Mouse (Mus musculus) adrenal gland, adult 8-10 months (tissue): ENCODE results near the gene Gm20388. TPM values are rescaled to one million over a fixed set of nuclear protein-coding genes. Genes with fewer than 3 reads are reported as not detected.
"Not testable (repeated sequence)": the region's sequence is repeated elsewhere in the genome, so short reads cannot be mapped to it uniquely, and the experiment has no call there.

Experiments used
- DNase-seq: peaks from one replicate; pipeline ENCODE4 v3.0.0; 2022
- total RNA-seq, 4 experiments: library from RNA; stranded (reverse); gene quantifications; 2 replicates each; pipeline ENCODE4 v1.2.4; 2022

Gene Gm20388
- total RNA-seq, 4 experiments from 2014 or later = 1.7 to 16.9 (median 5.8) TPM

DNA sequence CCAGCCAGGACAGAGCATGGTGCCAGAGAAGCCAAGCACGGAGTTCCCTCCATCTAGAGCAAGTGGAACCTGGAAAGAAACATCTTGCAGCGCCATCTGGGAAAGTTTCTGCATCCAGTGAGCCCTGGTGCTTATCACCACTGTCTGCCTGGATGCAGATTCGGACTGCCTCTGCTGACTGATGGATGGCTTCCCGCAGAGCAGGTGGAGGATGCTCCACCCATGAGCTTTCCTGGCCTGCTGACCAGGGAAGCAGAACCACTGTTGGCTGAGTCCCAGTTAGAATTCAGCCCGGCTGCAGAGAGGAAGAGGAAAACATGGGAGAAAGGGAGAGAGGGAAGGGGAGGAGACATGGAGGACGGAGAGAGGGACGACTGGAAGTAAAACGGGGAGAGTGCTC lies 777.1 kb downstream of the Gm20388 start:
- no peak for DNase-seq

DNA sequence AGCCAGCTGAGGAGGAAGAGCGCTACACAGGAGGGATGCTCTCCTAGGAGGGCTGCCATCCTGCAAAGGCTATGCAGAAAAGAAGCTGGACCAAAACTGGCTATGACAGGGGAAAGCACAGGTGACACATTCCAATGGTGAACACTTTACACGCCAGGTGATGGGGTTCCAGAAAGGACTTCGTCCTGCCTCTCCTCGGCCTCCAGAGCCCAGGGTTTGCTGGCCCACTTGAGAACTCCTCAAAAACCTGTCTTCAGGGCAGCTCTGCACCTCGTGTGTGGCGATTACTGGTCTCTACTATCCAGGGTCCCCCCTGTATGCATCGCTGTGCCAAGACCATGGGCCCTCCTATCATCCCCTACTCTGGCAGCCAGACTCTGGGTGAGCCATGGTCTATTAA lies 777.9 kb downstream of the Gm20388 start:
- no peak for DNase-seq

DNA sequence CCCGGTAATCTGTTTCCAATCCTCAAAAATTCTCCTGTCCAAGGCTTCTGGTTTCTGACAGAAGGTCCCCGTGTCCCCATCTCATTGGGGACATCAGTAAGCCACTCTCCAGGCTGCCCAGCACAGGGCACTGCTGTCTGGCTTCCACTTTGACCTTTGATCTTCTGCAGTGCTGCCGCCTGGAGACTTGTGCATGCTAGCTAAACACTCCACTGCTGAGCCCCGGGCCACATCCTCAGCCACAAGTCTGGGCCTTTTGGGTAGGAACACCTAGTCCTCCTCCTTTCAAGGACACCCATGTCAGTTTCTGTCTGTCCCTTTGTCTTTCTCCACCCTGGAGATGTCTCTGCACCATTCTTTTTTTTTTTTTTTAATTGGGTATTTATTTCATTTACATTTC lies 782.3 kb downstream of the Gm20388 start:
- no peak for DNase-seq

DNA sequence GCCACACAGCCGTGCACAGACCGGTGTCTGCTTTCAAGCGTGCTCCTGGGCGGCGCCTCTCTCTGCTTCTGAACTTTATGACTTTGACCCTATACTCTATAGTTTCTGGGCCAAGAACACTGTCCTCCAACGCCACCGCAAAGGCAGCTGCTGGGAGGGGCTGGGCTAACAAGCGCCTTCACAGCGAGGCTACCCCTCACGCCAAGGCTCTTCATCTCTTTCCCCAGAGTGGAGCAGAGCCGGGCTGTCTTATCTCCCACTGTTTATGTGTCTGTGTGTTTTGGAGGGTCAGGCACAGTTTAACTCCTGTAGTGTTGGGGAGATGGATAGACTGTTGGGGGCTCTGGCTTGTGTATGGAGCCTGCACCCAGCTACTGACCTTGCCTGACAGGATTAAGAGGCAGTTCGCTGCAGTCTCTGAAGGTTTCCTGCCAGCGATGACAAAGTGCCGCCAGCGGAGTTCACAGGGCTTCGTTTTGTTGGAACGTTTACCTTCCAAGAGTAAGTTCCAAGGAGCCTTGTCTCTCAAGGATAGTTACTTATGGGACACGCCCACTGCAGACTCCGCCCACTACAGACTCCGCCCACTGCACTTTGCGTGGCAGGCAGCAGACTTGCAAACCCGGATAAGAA lies 783.3 kb downstream of the Gm20388 start:
- no peak for DNase-seq

DNA sequence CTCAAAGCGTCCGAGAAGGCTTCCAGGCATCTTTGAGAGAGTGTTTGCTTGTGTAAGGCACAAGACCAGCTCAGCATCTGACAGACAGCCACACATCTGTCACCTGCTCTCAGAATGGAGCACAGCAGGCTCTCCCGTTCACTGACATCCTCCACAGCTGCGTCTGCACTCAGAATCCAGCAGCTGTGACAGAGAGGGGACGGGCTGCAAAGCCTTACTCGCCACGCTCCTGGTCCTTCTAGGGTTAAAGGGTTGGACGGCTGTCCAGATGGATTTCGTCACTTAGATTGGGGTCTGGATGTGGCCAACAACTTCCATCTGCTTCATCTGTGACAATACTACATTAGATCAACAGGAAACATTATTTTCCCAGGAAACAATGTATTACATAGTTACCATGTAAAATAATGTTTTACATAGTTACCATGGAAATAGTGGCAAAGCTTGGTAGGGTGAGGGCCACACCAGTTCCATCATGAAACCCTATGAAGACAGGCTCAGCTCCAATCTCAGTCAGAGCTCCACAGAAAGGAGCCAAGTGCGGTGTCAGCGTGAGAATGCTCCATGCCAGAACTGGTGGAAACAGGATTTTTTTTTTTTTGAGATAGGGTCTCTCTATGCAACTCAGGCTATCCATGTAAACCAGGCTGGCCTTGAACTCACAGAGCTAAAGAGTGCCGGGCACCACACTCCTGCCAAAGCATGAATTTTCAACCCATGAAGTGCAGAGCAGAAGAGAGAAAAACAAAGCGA lies 785.9 kb downstream of the Gm20388 start:
- DNase-seq = no peak

DNA sequence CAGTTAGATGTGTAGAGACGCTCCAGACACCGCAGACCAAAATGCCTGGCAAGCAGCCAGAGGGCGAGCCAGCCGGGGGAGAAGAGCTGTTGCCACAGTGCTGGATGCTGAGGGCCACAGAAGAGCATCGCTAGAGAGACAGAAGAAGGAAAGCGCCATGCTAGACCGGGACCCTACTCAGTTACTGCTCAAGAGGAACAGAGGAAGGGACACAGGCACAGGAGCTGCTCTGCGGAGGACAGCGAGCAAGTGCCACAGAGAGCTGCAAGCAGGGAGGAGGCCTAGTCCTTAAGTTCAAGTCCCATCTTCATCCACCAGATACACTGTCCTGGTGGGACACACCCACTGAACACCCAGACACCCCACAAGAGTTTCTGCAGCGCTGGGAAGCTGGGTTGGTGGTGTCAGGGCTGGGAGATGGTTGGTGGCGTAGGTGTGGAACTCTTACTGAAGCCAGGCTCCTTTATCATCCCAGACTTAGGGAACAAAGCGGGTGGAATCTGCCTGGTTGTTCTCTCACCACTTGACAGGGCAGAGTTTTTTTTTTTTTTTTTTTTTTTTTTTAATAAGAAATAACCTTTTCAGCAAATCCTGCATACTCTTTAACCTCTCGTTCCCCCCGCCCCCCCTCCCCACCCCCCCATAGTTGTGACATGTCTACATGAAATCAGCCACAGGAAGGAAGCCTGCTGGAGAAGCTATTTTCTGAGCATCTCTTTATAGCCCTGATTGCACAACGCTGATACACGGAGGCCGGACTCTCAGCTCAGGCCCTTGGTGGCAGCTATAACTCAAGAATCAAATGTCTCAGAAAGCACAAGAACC lies 786.7 kb downstream of the Gm20388 start:
- no peak for DNase-seq

DNA sequence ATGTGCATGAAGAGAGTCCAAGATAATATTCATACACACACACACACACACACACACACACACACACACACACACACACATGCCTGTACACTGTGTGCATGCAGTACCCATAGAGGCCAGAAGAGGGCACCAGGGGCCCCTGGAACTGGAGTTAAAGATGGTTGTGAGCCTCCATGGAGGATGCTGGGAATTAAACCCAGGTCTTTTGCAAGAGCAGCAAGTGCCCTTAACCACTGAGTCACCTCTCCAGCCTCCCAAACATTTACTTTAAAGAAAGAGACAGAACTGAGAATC lies 787.3 kb downstream of the Gm20388 start:
- no peak for DNase-seq

DNA sequence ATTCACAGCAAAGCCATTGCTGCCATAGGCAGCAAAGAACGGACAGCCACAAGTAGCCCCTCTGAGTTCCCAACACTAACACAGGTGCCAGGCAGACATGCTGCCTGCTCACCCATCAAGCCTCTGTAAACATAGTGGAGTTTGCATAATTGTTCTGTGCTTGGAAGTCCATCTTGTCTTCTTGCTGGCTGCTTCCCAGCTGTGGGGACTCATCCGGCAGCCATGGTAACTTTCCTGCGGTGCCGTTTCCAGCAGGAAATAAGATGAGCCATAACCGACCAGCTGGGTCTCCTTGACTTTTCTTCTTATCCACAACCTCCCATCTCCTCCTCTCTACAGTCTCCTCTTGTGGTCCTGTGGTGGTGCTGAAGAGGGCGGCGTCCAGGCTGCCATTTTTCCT lies 787.8 kb downstream of the Gm20388 start:
- DNase-seq = no peak

DNA sequence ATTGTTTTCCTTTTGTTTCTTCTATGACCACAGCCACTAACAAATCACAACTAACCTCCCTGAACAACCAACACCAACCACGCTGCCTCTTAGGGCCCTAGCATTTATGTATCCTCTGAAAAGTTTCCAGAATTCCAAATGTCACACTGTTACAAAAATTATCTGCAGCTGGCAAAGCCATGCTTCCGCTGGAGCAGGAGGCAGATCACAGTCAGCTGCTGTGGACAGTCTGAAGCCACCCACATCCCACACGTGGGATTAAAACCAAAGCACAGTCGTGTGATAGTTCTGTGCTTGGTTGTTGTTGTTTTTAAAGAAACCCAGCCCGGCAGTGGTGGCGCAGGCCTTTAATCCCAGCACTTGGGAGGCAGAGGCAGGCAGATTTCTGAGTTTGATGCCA lies 788.4 kb downstream of the Gm20388 start:
- no peak for DNase-seq

DNA sequence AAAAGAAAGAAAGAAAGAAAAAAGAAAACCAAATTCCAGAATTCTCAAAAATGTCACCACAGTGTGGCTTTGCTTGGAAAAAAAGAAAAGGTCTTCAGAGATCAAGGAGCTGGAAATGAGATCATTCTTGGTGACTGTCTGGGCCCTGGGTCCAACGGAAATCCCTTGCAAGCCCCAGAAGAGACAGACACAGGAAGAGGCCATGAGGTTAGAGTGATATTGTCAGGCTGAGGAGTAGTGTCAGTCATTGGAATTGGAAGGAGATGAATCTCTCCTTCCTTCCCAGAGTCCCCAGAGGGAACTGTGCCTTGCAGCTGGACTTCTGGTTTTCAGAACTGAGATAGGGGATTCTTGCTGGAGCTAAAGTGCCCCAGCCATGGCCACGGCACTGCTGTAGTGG lies 788.9 kb downstream of the Gm20388 start:
- DNase-seq = no peak

DNA sequence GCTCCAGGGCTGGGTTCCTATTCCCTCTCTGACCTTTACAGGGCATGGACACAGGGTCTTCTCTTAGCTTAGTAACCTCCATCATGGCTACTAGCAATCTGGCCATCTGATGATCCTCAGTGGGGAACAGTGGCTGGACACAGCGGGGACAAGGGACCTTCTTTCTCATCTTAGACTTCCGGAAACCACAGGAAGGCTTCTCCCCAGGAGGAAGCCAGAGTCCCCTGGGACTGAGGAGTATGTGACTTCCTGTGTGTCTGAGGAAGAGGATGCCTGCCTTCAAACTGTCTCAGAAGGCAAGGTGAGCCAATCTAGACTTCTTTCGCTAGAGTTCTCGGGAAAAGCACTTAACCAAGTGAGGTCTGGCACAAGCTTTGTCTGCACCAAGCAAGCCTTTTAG lies 789.4 kb downstream of the Gm20388 start:
- no peak for DNase-seq

DNA sequence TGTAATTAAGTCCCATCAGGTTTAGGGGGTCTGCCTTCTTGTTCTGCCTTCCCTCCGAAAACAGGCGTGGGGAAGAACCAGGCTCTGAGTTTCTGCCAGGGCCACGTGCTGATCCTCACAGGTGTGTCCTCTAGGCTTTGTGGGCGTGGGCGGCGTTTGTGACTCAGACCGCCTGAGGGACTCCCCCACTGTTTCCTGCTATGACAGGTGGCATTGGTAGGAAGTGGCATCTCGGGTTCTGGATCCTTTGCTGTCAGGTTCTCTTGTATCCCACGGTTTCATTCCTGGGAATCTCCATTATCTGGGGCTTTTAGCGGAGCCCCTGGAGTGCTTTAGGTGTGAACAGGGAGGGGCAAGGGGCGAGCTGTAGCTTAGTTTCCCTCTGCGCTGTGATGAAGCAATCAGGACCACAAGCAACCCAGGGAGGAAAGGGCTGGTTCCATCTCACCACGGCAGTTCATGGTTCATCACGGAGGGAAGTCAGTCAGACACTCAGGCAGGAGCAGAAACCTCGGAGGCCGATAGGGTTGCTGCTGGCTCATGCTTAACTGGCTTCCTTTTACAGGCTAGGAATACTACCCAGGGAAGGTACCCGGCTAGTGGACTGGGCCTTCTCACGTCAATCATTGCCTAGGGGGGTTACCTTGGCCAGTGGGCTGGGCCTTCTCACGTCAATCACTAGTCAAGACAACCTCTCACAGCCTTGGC lies 791.3 kb downstream of the Gm20388 start:
- DNase-seq = no peak

DNA sequence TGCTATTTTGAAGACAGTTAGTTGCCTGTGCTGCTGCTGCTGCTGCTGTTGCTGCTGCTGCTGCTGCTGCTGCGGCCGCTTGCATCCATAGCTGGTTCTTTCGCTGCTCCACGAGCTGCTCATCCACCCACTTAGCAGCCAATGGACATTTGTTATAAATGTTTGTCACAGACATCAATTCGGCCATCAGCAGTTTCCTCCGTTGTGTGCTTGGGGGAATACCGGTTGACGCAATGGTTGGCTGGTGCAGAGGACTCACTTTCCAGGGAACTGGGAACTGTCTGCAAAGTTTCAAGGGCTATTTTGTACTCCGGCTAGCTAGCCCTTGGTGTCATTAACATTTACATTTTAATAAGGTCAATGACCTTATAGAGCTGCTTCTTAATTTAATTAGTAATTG lies 793.6 kb downstream of the Gm20388 start:
- DNase-seq = no peak

DNA sequence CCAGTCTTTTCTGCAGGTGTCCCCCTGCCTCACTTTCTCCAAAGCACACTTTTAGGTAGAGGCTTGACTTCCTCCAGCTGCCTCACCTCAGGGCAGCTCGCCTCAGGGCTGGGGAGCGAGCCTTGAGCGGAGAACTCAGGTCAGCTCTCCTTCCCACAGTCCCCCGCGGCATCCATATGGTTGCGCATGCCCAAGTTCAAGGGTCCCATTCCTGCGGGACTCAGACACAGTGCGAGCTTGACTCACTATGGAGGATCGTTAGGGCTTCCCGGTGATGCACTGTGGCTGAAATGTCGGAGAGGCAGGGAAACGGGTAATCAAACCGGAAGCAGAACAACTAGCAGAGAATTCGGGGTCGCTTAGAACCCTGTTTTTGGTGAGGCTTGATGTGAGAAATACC lies 794.5 kb downstream of the Gm20388 start:
- DNase-seq = no peak

DNA sequence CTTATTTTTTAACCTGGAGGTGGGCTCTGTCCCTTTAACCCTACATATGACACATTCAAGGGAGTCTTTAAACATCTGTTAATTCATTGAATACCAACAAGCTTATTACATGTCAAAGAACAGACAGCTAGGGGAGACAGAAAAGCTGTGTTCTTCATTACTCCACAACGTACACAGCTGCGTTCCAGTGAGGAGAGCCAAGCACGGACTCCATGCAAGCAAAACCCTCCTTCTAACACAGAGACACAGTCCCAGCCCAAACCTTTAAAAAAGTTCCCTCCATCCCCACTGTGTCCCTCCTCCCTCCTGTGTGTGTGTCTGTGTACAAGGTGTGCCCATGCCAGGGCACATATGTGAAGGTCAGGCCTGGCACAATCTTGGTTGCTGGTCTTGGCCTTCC lies 795.6 kb downstream of the Gm20388 start:
- no peak for DNase-seq

DNA sequence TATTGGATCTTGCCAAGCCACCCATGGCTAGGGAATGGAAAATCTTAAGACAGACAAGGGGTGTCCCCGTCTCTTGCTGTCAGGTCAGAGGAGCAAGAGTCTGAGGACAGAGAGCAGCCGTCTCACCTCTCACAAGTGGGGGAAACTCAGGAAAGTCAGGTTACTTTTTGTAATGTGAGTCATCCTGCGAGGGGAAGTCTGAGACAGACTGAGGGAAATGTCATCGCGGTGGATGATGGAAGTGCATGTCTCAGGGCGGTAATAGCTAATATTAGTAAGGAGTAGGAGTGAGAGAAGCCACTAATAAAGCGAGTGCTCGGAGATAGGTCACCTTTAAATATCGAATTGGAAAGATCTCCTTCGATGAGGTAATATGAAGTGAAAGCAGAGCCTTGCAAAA lies 798.5 kb downstream of the Gm20388 start:
- DNase-seq = no peak

DNA sequence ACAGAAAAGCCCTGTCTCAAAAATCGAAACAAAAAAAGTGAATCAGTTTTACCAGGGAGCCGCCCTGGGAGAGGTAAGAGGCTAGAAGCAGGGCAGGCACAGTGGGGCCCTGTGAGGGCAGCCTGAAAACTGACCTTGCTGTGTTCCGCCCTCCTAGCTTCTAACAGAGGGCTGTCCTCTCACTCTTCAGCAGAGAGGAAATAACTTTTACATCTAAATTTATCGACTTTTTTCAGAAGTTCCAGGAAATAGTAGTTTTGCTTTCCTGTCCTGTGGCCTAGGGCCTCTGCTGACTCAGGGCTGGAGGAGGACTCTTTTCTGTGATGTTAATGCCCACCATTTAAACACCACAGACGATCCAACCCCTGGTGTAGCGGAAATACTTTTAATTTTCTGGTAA lies 804.6 kb downstream of the Gm20388 start:
- no peak for DNase-seq

DNA sequence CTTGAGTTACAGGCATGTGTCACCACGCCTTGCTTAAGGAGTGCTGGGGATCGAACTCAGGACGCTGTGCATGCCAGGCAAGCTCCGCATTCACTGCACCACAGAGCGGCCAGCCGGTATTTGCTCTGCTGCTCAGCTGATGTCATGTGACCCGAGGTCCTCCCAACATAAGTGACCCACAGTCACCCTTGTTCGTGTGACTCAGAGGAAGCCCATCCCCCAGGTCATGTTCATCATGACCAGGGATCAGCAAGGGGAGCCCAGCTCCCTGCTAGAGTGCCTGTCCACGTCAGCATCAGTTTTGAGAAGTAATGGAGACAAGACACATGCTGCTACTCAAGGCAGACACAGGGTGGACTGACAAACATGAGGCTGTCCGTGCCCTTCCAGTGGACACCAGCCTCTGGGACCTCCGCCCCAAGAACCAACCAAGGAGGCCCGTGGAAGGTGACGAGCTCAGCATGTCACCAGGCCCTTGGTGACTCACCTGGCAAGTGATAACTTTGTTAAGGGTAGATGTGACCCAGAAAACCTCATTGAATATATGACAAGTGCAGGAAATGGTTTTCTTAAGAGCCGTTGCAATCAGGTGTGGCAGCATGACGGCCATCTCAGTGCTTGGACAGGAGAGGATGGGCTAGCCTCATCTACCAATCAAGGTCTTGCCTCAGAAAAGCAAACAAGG lies 805.5 kb downstream of the Gm20388 start:
- no peak for DNase-seq

DNA sequence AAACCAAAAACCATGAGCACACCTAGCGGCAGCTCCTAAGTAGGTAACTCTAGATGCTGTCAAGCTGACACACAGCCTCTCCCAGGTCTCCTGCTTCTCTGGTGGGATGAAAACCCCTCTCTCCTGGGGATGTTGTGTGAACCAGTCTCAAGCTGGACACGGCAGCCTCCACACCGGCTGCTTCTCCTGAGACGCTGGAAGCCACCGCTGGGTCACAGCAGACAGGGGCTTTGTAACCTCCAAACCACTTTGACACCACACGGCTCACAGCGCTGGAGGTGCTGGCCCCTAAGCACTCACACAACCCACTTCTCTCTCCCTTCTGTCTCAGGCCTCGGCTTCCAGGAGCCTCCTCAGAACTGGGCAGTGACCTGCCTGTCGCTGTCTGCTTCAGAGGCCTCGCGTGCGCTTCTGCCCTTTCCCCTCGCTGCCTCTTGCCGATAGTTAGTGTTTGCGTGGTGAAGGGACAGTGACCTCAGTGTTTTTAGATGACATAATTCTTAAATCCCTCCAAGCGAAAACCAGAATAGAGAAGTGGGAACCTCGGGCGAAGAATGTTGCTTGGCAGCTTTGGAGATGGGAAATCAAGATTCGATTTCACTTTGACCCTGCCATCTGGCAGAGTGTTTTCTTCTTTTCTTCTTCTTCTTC lies 809.1 kb downstream of the Gm20388 start:
- no peak for DNase-seq

DNA sequence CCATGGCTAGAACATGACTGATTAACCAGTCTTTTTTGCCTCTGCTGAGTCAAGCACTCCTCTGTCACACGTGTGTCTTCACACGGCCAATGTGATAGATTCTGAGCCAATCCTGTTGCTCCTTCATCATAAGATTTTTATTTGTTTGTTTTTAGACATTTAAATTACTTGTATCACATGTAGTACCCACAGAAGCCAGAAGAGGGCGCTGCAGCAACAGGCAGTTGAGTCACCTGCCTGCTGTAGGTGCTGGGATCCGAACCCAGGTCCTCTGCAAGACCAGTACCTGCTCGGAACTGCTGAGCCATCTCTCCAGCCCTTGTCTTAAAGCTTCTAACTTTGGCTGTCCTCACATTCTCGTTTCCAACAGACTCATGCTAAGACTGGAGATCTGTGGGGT lies 812.4 kb downstream of the Gm20388 start:
- no peak for DNase-seq

DNA sequence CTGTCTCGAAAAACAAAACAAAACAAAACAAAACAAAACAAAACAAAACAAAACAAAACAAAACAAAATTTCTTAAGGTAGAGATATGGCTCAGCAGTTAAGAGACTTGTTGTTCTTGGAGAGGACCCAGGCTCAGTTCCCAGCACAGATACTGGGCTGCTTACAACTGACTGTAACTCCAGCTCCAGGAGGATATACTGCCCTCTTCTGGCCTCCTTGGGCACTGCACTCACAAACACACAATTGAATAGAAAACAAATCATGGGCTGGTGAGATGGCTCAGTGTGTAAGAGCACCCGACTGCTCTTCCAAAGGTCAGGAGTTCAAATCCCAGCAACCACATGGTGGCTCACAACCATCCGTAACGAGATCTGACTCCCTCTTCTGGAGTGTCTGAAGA lies 813.5 kb downstream of the Gm20388 start:
- not testable (repeated sequence) for DNase-seq
